Mouse (Mus musculus) monocyte, adult 2 months (primary cell): ENCODE data around the gene Orc6.
A peak's percentile ranks its signal among the peaks of the same experiment; 100 is the strongest.

ENCODE experiments used
- DNase-seq, 2 experiments: peaks; one replicate each; pipeline ENCODE4 v3.0.0; 2022; ENCODE audit warnings: low spot score in 2 of 2, low read depth in 1 of 2

Orc6 gene

DNA sequence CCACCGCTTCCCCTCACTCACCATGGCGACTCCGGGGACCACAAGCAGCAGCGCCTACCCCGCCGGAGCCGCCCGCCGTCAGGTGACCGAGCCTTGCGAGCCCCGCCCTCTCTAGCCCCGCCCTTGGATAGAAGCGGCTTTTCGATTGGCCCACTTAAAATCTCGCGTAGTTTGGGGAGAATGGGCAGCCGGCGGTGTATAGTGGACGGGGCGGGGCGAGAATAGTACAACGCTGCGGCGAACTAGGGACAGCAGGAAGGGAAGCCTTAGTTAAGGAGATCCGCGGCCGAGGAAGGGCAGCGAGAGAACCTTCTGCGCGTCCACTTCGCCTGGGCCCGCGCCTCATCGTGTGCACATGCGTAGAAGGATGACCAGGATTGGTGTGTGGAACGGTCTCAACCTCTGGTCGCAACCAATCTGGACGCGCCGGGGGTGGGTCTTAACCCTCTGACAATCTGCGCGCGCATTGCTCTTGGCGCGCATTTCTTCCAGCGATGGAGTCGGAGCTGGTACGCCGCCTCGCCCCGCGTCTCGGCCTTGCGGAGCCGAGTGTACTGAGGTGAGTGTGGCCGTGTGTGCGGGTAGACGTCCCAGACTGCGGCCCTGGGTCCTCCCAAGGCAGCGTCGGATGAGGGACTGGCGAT, at the start of gene Orc6, which contains the start of gene Vps35:
Gene Orc6 (plus strand): TSS at position 199 of the 644 bp plus-strand sequence.
Gene Vps35 (minus strand): TSS at position 369 of the 644 bp plus-strand sequence.
- peak; percentile 88 to 92 for DNase-seq

DNA sequence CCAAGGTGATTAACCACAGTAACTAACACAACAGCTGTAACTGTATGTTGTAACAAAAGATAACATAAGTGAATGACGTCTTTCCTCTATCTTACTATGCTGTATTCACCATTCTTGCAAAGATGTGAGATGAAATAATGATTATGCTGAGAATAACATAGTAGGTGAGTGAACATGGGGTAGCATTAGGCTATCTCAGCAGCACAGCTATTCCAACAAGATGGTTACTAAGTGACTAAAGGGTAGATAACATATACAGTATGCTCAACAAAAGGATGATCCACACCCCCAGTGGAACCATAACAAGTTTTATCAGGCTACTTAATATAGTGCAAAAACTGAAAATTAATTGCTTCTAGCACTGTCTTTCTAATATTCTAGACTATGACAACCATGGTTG, 12.6 kb upstream of the Orc6 start:
- DNase-seq, result no peak

DNA sequence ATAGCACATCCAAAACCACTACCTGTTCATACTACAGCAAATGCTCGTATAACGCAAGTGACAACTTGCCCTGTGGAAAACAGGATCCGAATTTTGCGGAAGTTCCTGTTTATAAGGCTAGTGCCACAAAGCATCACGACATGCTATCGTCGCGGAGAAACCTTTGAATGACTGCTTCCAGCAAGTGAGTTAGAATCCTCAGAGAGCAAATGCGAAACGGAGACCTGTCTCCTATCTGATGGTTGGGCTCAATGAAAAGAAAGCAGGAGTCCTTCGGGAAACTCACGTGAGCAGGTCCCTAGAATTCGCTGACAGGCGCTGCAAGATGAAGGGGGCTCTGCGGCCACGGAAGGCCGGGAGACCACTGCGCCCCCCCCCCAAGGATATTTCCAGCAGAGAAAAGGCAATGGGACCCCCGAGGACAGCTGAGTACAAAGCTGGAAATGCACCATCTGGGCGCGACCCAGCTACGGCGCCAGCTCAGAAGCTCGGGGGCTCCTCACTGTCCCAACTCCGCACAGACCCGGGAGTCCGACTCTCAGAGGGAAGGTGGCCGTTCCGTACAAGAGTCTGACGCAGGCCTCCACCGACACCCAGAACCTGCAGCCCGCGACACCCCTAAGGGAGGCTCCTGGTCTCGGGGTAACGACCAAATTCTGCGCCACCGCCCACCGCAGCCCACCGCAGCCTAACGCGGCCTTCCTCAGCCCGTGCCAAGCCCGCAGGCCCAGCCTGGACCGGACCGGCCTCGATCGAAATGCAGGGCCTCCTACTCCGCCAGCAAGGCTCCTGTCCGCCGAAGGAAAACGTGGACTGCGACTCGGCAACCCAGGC, 615 bp upstream of the Orc6 start:
- peak in 1 of 2 experiments; percentile 32 for DNase-seq

DNA sequence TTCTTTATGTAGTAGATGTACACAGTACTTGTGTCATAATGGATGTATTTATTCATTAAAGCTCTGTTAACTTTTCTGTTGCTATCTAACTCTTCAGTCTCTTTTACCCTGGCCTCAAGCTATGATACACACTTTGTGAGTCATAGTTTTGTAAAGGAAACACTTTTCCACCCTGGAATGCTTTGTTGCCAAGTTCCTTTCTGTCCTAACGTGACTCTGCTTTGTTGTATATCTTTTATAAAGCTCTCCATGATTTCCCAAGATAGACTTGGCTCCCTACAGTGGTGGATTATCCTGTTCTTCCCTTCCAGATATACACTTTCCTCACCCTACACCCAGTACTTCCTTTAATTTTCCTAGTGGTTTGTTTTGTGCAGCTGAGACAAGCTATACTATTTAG, 2.5 kb downstream of the Orc6 start:
- DNase-seq, result no peak

DNA sequence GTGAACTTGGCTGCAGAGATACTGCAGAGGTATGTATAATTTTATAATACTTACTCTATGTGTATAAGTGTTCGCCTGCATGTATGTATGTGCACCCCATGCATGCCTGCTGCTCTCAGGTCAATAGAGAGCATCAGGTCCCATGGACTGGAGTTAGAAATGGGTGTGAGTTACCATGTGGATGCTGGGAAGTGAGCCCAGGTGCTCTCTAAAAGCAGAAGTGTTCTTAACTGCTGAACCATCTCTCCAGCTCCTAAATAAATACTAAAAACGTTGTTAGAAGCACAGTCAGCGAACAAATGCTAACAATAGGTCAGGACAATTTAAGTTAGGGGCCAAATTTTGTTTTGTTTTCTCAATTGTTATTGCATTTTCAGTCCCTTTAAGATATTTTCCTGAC, 3.5 kb downstream of the Orc6 start:
- DNase-seq, result no peak

DNA sequence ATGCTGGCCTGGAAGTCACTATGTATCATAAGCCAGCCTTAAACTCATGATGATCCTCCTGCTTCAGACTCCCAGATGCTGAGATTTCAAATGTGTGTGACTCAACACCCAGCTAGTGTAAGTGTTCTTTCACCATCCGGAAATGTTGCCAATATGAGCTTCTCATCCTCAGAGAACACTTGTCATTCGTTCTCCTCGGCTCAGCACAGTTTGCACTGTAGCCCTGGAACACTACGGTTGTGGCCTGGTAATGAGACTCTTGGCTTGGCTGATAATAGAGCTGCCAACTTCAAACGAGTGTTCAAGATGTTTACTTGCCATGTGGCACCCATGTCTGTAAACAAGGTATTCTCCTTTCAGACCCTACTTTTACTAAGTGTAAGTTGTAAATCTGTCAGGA, 4.1 kb downstream of the Orc6 start:
- no peak for DNase-seq

DNA sequence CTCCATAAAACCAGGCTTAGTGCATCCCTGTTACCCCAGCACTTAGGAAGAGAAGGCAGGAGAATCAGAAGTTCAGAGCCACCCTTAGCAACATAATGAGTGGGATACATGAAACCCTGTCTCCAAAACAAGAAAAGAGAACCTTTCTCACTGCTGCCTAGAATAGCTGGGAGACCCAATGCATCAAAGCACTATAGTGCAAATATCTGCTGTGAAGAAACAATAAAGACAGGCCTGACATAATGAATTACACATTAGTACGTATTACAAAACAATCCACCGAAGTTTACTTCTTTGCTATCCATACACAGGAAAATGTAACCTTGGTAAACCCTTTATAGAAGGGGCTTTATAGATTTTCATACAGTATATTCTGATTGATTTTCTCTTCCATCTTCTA, 9.1 kb downstream of the Orc6 start:
- no peak for DNase-seq

DNA sequence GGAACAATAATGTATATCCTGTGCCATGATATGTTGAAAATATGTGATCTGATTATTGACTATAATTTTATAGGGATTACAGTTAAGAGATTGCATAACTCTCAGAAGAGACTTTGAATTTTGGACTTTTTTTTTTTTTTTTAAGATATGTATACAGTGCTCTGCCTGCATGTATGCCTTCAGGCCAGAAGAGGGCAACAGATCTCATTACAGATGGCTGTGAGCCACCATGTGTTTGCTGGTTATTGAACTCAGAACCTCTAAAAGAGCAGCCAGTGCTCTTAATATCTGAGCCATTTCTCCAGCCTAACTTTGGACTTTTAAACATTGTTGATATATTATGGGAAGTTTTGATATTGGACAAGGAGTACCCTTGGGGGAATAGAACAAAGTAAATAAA, 12.3 kb downstream of the Orc6 start:
- DNase-seq, result no peak

DNA sequence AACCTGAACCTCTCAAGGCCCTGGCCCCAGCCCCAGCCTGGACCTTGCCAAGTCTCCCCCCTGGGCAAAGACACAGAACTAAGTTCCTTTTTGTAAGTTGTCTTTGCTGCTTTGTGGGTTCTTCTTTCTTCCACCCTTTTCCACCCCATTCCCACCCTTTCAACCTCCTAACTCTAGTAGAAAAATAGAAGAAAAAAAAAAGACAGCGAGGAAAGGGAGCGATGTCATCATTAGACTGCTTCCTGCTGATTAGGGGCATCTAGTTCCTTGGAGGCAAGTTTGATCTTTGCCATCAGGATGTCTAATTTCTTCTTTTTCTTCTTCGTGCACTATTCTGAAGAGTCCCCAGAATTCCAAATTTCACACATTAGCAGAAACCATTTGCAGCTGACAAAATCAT, 13.6 kb downstream of the Orc6 start:
- DNase-seq, result no peak

DNA sequence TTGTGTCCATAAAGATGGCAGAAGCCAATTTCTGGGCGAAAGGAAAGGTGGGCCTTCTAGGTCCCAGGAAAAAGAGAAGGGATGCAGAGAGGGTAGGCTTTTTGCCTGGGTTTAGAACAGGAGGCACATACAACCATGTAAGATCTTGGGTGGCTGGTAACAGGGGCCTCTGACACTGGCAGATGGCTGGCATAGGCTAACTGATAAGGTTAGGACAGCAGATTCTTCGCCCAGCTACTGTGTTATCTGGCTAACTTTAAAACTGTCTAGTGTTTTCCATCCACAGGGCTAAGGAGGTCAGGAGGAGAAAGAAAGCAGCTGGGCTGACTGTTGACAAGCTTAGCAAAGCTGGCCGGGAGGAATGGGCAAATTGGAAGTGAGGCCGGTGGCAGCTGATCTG, 19.1 kb downstream of the Orc6 start:
- DNase-seq, result no peak

DNA sequence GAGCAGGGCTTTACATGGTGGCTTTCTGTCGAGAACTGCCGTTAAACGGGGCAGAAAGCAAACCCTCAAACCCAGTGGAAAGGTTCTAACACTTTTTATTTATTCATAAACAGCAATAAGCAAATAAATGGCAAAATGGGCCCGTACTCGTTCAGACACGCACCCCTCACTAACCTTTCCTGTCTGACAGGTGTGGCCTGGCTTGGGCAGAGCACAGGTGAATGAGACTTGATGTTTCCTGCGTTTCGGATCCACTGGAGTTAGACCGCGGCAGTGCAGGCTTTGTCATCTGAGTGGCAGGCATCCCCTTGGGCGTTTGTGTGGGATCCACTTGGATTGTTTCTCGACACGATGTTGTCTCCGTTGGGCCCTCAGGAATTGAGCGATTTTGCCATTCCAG, 22.5 kb downstream of the Orc6 start:
- DNase-seq, result no peak

DNA sequence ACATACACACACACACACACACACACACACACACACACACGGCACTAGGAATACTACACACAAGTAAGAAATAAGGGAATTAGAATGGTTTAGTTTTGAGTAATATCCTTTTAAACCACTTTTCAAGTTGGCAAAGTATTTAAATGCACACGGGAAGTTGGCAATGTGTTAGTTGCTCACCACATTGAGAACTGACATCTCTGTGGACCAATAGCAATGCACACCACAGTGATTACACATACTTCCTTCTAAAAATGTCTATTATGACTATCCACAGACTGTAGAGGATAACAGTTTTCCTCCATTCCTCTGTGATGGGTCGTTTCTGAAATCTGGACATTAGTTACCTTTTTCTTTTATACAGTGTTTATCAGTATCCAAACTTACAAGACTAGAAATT, 23.7 kb downstream of the Orc6 start:
- no peak for DNase-seq

DNA sequence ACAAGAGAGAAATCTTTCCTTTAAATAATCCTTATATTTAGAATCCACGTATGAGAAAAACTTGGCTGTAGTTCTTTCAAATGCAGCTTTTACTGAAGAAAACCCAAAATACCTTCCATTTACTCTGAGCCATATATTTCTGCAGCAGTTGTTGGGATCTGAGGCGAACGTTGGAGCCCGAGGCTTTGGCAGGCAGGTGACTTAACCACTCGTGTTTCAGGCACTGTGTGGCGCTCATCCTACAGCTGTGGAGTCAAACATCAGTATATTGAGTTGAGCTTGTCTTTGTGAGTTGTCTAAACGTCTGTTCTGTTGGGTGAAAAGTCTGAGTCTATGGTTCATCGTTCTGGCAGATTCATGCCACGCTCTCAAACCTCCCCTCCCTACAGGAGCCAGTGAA, 27.6 kb downstream of the Orc6 start:
- no peak for DNase-seq

DNA sequence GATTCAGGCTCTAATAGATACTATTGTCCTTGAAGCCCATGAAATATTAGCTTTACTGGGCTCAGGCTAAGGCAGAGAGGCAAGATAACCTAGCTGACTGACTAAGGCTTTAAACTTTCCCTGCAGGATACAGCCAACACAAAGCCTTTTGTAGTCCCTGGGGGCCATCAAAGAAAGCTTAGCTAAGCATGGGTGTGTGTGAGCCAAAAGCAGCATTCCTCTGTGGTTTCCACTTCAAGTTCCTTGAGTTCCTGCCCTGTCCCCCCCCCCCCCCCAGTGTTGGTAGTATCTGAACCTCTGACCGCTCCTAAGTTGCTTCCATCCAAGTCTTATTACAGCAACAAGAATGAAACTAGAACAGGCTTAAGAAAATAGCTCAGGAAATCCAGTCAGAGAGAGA, 30.1 kb downstream of the Orc6 start:
- no peak for DNase-seq

DNA sequence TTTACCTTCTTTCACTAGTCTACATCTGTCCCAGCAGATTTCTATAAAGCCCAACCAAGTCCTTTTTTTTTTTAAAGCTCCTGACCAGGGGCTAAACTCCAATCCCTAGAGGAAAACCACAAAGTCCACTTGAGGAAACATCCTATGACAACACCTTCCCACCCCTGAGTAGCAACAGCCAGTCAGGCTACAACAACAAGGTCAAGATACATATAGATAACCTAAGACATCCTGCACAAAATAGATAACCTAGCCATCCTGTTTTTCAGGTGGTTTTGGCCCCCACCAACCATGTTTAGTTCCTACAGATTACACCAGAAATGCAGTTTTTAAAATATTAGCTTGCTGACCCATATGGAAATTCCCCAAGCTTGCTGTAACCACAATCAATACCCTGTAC, 35.7 kb downstream of the Orc6 start:
- DNase-seq, result no peak

DNA sequence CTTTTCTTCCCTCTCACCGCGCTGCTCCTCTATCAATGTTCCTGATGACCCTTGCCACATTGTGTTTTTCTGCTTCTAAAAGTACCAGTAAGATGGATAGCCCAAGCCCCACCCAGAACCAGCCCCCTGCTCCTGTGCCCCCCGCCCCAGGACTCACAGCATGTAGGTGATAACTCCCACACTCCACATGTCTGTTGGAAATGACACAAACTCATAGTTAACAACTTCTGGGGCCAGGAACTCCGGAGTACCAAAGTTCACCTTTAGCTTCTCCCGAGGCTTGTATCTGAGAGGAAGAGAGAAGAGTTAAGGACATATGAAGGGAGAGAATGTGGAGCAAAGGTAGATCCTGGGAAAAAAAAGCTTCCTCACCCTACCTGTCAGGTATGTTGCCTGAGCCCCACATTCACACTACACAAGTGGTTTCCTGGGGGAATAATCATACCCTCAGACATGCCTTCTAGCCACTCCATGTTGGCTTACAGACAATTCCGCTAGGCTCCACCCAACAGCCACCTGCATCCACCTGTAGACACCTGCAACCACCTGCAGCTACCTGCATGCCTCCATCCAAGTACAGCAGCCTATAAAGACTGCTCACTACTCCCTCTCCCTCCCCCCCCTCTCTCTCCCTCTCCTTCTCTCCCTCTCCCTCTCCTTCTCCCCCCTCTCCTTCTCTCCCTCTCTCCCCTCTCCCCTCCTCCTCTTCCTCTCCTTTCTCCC, 36.9 kb downstream of the Orc6 start:
- DNase-seq, result no peak

DNA sequence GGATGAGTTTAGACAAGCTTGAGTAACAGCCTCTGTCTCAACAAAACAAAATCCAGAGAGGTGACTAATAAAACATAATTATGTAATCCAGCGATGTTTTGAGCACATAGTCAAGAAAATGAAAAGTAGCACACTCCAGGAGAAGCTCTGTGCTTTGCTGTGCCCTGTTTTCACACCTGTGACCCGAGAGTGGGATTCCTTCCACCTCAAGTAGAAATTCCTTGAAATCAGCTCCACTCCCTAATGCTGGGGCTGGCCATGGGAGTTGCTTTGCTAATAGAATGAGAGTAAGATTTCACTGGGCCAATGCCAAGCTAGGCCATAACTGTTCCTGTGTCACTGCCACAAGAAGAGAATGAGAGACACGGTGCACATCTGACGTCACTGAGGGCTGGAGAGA, 38.2 kb downstream of the Orc6 start:
- no peak for DNase-seq

DNA sequence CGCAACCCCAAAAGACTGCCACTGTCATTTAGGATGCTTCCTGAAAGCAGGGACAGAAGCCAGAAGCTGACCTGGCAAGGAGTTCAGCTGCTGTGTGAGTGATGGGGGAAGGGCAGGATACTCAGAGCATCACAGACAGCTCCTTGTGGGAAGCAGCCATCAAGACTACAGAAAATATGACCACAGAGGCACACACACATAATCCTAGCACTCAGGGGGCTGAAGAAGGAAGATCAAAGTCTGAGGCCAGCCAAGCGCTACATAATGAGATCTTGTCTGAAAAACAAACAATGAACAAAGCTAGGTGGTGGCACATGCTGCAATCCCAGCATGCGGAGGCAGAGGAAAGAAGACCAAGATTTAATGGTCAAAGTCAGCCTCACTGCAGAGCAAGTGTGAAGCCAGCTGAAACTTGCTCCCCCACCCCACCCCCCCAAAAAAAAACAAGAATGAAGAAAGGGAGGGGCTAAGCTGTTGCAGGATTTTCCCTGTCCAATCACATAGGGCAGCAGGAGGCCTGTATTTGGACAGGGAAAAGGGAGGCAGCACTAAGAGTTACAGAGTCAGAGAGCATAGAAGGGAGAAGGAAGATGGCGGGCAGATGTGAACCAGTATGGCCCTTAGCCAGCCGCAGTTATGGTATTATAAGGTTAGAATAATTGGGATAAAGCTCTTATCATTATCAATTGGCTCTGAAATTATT, 40.6 kb downstream of the Orc6 start:
- no peak for DNase-seq

DNA sequence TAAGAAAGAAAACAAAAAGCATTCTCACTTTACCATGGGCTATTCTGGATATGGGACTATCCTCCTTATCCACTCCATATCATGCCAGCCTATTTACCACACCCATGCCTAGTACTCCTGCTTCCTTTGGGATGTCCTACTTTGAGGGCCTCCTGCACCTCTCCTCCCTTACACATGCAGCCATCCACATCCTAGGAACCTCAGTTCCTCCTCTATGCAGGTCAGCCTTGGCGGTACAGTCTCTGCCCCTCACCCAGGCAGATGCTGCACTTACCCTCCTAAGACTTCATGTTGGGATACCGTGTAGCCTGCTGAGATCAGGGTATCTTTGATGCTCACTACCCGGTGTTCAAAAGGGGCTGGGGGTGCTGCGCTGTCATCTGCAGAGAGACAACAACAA, 53.9 kb downstream of the Orc6 start:
- DNase-seq, result no peak
